Mouse (Mus musculus): ENCODE measurements around the gene Zfp473. TPM values are rescaled to one million over a fixed set of nuclear protein-coding genes. Genes with fewer than 3 reads are reported as not detected.

Zfp473 gene
- polyA plus RNA-seq, 1 experiment: 1.6 TPM

DNA sequence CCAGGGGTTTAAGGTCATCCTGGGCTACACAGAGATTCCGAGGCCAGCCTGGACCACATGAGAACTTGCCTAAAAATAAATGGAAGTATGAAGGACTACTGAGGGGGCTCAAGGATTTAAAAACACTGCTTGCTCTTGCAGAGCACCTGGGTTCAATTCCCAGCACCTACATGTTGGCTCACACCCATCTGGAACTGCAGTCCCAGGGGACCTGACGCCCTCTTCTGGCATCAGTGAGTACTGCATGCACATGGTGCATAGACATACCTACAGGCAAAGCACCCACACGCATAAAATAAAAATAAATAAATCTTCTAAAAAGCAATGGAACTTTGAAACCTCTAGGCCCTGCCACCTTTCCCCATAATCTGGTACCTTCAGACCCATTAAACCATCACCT, 62.0 kb downstream of the Zfp473 start:
- TF ChIP-seq CTCF (IDR thresholded peaks at IDR 0.05; ENCODE audit: control insufficient read depth, insufficient read depth, insufficient replicate concordance, low read depth, low read length) (peak; percentile 86; the same call in 1 of the 2 replicates), POLR2A (IDR thresholded peaks at IDR 0.05; ENCODE audit: control insufficient read depth, low read depth, low read length) (no peak)
- Histone ChIP-seq H3K4me3 (ENCODE audit: control insufficient read depth, low read depth, low read length) (no peak overlapping the region), H3K36me3 (ENCODE audit: control insufficient read depth, insufficient read depth, low read length) (no peaks in the 10 kb centered on the region), H3K4me1 (ENCODE audit: control insufficient read depth, insufficient read depth, low read length) (peaks cover 4% of the 10 kb centered on the region), H3K27ac (ENCODE audit: control insufficient read depth, insufficient read depth, low read depth, low read length) (no peak overlapping the region), H3K27me3 (ENCODE audit: control insufficient read depth, insufficient read depth, low read length) (no peaks in the 10 kb centered on the region)

DNA sequence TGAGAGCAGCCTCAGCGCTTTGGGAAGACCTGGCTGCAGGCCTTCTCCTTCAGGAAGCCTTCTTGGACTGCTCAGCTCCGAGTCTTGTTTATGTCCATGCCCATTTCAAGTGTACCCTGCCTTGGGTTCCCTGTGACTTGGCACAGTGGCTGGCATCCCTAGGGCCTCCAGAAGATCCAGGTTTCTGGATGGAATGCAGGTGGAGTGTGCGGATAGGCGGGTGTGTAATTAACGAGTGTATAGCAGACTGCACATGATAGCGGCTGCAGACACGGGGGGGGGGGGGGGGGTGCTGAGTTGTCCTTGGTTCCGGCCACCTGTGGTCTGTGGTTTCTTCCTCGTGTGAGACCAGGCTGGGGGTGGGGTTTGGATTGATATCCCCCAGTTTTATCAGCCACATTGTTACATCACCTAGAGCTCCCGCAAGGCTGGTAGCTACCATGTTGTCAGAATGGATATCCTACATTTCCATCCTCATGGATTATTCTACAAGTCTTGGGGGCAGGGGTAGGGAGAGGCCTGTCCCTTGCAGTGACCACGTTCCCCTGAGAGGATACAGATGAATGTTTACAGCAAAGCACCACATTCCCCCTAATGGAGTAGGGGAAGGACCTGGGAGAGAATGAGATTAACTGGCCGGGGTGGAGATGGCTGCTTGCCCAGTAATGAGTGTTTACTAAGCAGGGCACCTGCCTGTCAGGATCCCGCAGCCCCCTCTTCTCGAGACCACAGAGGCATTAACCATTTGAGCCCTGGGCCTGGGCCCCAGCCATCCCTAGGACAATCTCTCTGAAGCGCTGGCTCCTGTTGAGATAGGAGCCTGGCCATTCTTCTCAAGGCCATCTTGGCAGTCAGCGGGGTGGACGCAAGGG, 65.1 kb downstream of the Zfp473 start:
- Histone ChIP-seq H3K27ac (ENCODE audit: control insufficient read depth, insufficient read depth, low read depth, low read length) (no peak overlapping the region), H3K36me3 (ENCODE audit: control insufficient read depth, insufficient read depth, low read length) (no peaks in the 10 kb centered on the region), H3K27me3 (ENCODE audit: control insufficient read depth, insufficient read depth, low read length) (no peaks in the 10 kb centered on the region), H3K4me1 (ENCODE audit: control insufficient read depth, insufficient read depth, low read length) (peaks cover 8% of the 10 kb centered on the region), H3K4me3 (ENCODE audit: control insufficient read depth, low read depth, low read length) (peak overlapping the region; percentile 56)
- TF ChIP-seq CTCF (IDR thresholded peaks at IDR 0.05; ENCODE audit: control insufficient read depth, insufficient read depth, insufficient replicate concordance, low read depth, low read length): no peak
- no peak for TF ChIP-seq POLR2A (IDR thresholded peaks at IDR 0.05; ENCODE audit: control insufficient read depth, low read depth, low read length)

DNA sequence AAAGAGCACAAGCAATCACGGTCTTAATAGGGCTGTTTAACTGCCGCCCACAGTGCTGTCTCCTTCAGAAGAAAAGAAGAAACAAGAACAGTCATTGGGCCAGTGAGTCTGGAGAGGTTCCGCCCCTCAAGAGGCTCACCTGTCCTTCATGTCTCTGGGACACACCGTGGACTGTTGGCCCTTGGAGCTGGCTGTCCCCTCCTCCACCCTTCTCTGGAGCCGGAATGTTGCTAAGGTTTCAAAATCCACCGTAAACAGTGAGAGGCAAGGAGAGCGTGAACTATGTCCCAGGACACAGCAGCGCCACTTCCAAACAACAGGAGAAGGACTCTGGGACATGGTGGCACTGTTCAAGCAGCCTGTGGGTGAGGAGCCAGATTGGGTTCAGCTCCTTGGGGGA, 67.2 kb downstream of the Zfp473 start:
- Histone ChIP-seq H3K27me3 (ENCODE audit: control insufficient read depth, insufficient read depth, low read length) (no peaks in the 10 kb centered on the region), H3K4me1 (ENCODE audit: control insufficient read depth, insufficient read depth, low read length) (peaks cover 8% of the 10 kb centered on the region), H3K27ac (ENCODE audit: control insufficient read depth, insufficient read depth, low read depth, low read length) (no peak overlapping the region), H3K36me3 (ENCODE audit: control insufficient read depth, insufficient read depth, low read length) (no peaks in the 10 kb centered on the region), H3K4me3 (ENCODE audit: control insufficient read depth, low read depth, low read length) (no peak overlapping the region)
- TF ChIP-seq CTCF (IDR thresholded peaks at IDR 0.05; ENCODE audit: control insufficient read depth, insufficient read depth, insufficient replicate concordance, low read depth, low read length): no peak
- no peak for TF ChIP-seq POLR2A (IDR thresholded peaks at IDR 0.05; ENCODE audit: control insufficient read depth, low read depth, low read length)

Other genes with a start within 250 kb of the Zfp473 start
- gene Mybpc2, start 226.4 kb downstream of the Zfp473 start, polyA plus RNA-seq (2012; rRNA removed): 0.04 TPM in 1 of 2 replicates, not detected in the other
- gene Spib, start 219.0 kb downstream of the Zfp473 start, polyA plus RNA-seq (2012; rRNA removed): 0.15 and 0.16 TPM in 2 replicates
- 18.1 and 20.3 TPM in 2 replicates for gene Pold1, start 202.2 kb downstream of the Zfp473 start, polyA plus RNA-seq (2012; rRNA removed)
- gene Nr1h2, start 197.1 kb downstream of the Zfp473 start, polyA plus RNA-seq (2012; rRNA removed): 72.1 and 77.1 TPM in 2 replicates
- 0.67 and 2.4 TPM in 2 replicates for gene Napsa, start 178.7 kb downstream of the Zfp473 start, polyA plus RNA-seq (2012; rRNA removed)
- gene Kcnc3, start 160.4 kb downstream of the Zfp473 start, polyA plus RNA-seq (2012; rRNA removed): 0.70 and 3.2 TPM in 2 replicates
- gene Myh14, start 80.2 kb downstream of the Zfp473 start, polyA plus RNA-seq (2012; rRNA removed): 1.2 and 2.6 TPM in 2 replicates
- 171 and 196 TPM in 2 replicates for gene Izumo2, start 42.3 kb downstream of the Zfp473 start, polyA plus RNA-seq (2012; rRNA removed)
- 131 and 149 TPM in 2 replicates for gene Vrk3, start 2.6 kb downstream of the Zfp473 start, polyA plus RNA-seq (2012; rRNA removed)
- gene Nup62, start 65.0 kb upstream of the Zfp473 start, polyA plus RNA-seq (2012; rRNA removed): 181 and 183 TPM in 2 replicates
- gene Il4i1, start 65.3 kb upstream of the Zfp473 start, polyA plus RNA-seq (2012; rRNA removed): 97.2 and 97.6 TPM in 2 replicates
- 21.6 TPM in 2 replicates for gene Atf5, start 65.6 kb upstream of the Zfp473 start, polyA plus RNA-seq (2012; rRNA removed)
- 31.5 and 35.7 TPM in 2 replicates for gene Akt1s1, start 97.9 kb upstream of the Zfp473 start, polyA plus RNA-seq (2012; rRNA removed)
- gene Tbc1d17, start 98.0 kb upstream of the Zfp473 start, polyA plus RNA-seq (2012; rRNA removed): 24.4 and 28.5 TPM in 2 replicates
- 26.5 and 29.4 TPM in 2 replicates for gene Pnkp, start 106.1 kb upstream of the Zfp473 start, polyA plus RNA-seq (2012; rRNA removed)
- 171 and 187 TPM in 2 replicates for gene Ptov1, start 118.7 kb upstream of the Zfp473 start, polyA plus RNA-seq (2012; rRNA removed)
- gene Med25, start 141.7 kb upstream of the Zfp473 start, polyA plus RNA-seq (2012; rRNA removed): 143 and 206 TPM in 2 replicates
- 39.2 and 40.0 TPM in 2 replicates for gene Fuz, start 145.0 kb upstream of the Zfp473 start, polyA plus RNA-seq (2012; rRNA removed)
- 323 and 343 TPM in 2 replicates for gene Ap2a1, start 178.4 kb upstream of the Zfp473 start, polyA plus RNA-seq (2012; rRNA removed)
- 1,042 and 1,092 TPM in 2 replicates for gene Tsks, start 192.2 kb upstream of the Zfp473 start, polyA plus RNA-seq (2012; rRNA removed)
- 137 and 148 TPM in 2 replicates for gene Cpt1c, start 223.8 kb upstream of the Zfp473 start, polyA plus RNA-seq (2012; rRNA removed)
- 59.6 and 60.1 TPM in 2 replicates for gene Prmt1, start 235.5 kb upstream of the Zfp473 start, polyA plus RNA-seq (2012; rRNA removed)
- 108 and 114 TPM in 2 replicates for gene Irf3, start 246.6 kb upstream of the Zfp473 start, polyA plus RNA-seq (2012; rRNA removed)
- gene Bcl2l12, start 247.7 kb upstream of the Zfp473 start, polyA plus RNA-seq (2012; rRNA removed): 85.4 and 93.5 TPM in 2 replicates